Comparison of ENCODE assay signal across 20 mouse cellular contexts in the genomic region with DNA sequence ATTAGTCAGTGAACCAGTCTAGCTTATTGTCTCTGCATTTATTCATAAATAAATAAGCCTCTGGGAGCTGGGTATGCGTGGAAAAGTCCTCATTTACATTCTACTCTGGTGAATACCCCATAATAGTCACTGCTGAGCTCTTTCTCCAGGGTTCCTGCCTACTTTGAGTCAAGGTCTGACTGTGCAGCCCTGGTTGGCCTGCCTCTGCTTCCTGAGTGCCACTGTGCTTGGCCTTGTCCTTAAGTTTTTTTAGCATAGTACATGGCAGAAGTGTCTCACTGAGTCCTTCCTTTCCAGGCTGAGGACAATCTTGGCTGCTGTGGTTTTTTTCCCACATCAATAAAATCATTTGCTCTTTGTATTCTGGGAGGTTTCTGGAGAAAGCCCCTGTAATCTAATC. TPM values are rescaled to one million over a fixed set of nuclear protein-coding genes. Genes with fewer than 3 reads are reported as not detected.
A peak's percentile ranks its signal among the peaks of the same experiment; 100 is the strongest.
DNase-seq lines count a peak whose midpoint lies in the region; TF ChIP-seq lines count a peak whose summit lies in the region.
"Had no signal": no experiment of that assay in that cellular context is flagged by ENCODE, and none has a peak within 500 bp of the region (broad histone marks: within the 10 kb centered on the region; RNA-seq: fewer than 3 reads in every experiment).

No protein-coding gene starts in this region.

- no peak overlapping the region for H3K4me3 ChIP-seq in lung, adult 2 months (replicated peaks; ENCODE audit: extremely low read depth, low read depth, low read length)
- H3K4me3 ChIP-seq: embryonic facial prominence, embryonic 13.5 days; embryonic facial prominence, embryonic 15.5 days; erythroblast, embryonic 14.5 days; forebrain, embryonic 10.5 days; forebrain, embryonic 12.5 days had no signal

- no peak for TF ChIP-seq POLR2A in lung, adult 2 months (IDR thresholded peaks at IDR 0.05; ENCODE audit: borderline replicate concordance, extremely low read depth, low read depth, low read length)

- peak; percentile 63 for DNase-seq in adrenal gland, adult 2 months
- no peak for DNase-seq in adrenal gland, postnatal 4 days (ENCODE audit: low spot score in 2 of 2)
- DNase-seq in adrenal gland, adult 8-10 months = peak; percentile 52
- peak; percentile 26 for DNase-seq in adrenal gland, postnatal 10 days
- peak; percentile 27 for DNase-seq in adrenal gland, postnatal 25 days
- DNase-seq in lung, adult 2 months = no peak
- DNase-seq in left cerebral cortex, adult 11 months (ENCODE audit: low spot score) = no peak
- DNase-seq in thymus, postnatal 25 days = no peak
- DNase-seq: cerebellum, adult 18-20 months; cerebellum, adult 8-10 months; cerebellum, adult 9-11 months; cerebellum, postnatal 14 days; cerebellum, postnatal 36 days; embryo, embryonic 11 days had no signal

- TF ChIP-seq CTCF in lung, adult 2 months (IDR thresholded peaks at IDR 0.05; ENCODE audit: insufficient read depth, low read length) = no peak

- WGBS in lung, adult 2 months = 76% methylated on average over 1 of the region's 1 CpGs

- no peaks in the 10 kb centered on the region for H3K4me1 ChIP-seq in lung, adult 2 months (ENCODE audit: control insufficient read depth, insufficient read depth, low read length)
- H3K4me1 ChIP-seq: embryonic facial prominence, embryonic 13.5 days; embryonic facial prominence, embryonic 15.5 days; forebrain, embryonic 10.5 days; forebrain, embryonic 12.5 days had no signal

RNA-seq across cellular contexts. Expression of a gene that starts 33.5 kb away (rescaled TPM):
- total RNA-seq in adrenal gland, adult 2 months (2021) = 10 to 100 TPM; 56.3 to 66.0 TPM
- 16.9 and 20.1 TPM in 2 replicates for polyA plus RNA-seq in adrenal gland, adult 2 months (2012; rRNA removed)
- 10 to 100 TPM; 78.6 to 84.7 TPM for total RNA-seq in adrenal gland, postnatal 4 days (2021)
- total RNA-seq in adrenal gland, adult 8-10 months (2022) = 10 to 100 TPM; 79.4 to 90.7 (median 82.3) TPM
- total RNA-seq in adrenal gland, postnatal 10 days (2021) = 10 to 100 TPM; 54.5 to 59.6 TPM
- total RNA-seq in adrenal gland, postnatal 25 days (2021) = 66.4 and 69.9 TPM in 2 replicates
- 16.3 and 22.0 TPM in 2 replicates for polyA plus RNA-seq in lung, adult 2 months (2012; rRNA removed)

RNA-seq across cellular contexts. Expression of a gene that starts 35.4 kb away (rescaled TPM):
- total RNA-seq in adrenal gland, adult 2 months (2021) = 10 to 100 TPM in 1 of 2 experiments, 1 to 10 TPM in 1; 9.9 to 13.9 TPM
- 0.26 and 0.51 TPM in 2 replicates for polyA plus RNA-seq in adrenal gland, adult 2 months (2012; rRNA removed)
- 10 to 100 TPM; 15.0 to 18.0 TPM for total RNA-seq in adrenal gland, postnatal 4 days (2021)
- 10 to 100 TPM; 16.8 to 20.2 (median 18.4) TPM for total RNA-seq in adrenal gland, adult 8-10 months (2022)
- 10 to 100 TPM in 1 of 2 experiments, 1 to 10 TPM in 1; 9.4 to 13.8 TPM for total RNA-seq in adrenal gland, postnatal 10 days (2021)
- total RNA-seq in adrenal gland, postnatal 25 days (2021) = 13.1 and 15.9 TPM in 2 replicates
- 1.5 and 2.7 TPM in 2 replicates for polyA plus RNA-seq in lung, adult 2 months (2012; rRNA removed)

RNA-seq across cellular contexts. Expression of a gene that starts 35.5 kb away (rescaled TPM):
- 1 to 10 TPM; 1.2 to 1.5 TPM for total RNA-seq in adrenal gland, adult 2 months (2021)
- polyA plus RNA-seq in adrenal gland, adult 2 months (2012; rRNA removed) = 0.63 and 0.76 TPM in 2 replicates
- 1 to 10 TPM; 1.1 to 1.2 TPM for total RNA-seq in adrenal gland, postnatal 4 days (2021)
- 1 to 10 TPM; 1.5 to 3.3 (median 2.3) TPM for total RNA-seq in adrenal gland, adult 8-10 months (2022)
- under 1 TPM; 0.69 to 0.97 TPM for total RNA-seq in adrenal gland, postnatal 10 days (2021)
- total RNA-seq in adrenal gland, postnatal 25 days (2021) = 1.5 and 2.1 TPM in 2 replicates
- polyA plus RNA-seq in lung, adult 2 months (2012; rRNA removed) = 0.05 and 0.07 TPM in 2 replicates
- total RNA-seq: common myeloid progenitor, adult 5-6 weeks had no signal
- polyA plus RNA-seq: erythroblast, embryonic 14.5 days had no signal

Comparison
In these comparisons a context has a peak if more than half of its experiments do, and no peak if none do; other contexts are left out.
1. DNase-seq: peak in adrenal gland, adult 2 months (single experiment), adrenal gland, adult 8-10 months (single experiment), adrenal gland, postnatal 10 days (single experiment) and adrenal gland, postnatal 25 days (single experiment); none in adrenal gland, postnatal 4 days (0 of 2), lung, adult 2 months (single experiment), left cerebral cortex, adult 11 months (single experiment) and thymus, postnatal 25 days (single experiment).